9 mouse cellular contexts compared by ENCODE assay signal in the genomic region with DNA sequence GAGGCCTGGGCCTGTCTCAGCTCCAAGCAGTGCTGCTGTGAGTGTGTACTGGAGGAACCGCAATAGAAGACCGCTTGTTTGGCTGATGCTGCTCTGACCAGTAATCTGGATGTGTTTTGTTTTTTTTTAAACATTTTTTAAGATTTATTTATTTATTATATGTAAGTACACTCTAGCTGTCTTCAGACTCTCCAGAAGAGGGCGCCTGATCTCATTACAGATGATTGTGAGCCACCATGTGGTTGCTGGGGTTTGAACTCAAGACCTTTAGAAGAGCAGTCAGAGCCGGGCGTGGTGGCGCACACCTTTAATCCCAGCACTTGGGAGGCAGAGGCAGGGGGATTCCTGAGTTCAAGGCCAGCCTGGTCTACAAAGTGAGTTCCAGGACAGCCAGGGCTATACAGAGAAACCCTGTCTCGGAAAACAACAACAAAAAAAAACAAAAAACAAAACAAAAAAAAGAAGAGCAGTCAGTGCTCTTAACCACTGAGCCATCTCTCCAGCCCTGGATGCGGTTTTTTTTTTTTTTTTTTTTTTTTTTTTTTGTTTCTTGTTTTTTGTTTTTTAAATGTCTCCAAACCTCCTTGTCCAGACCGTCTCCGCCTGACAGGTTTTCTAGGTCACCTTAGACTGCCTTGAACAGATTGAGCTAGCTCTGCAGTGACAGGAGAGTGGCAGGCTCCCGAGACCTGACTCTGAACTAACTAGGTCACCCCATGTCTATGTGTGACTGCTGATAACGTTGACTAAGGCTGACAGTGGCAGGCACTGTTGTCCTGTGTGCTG. TPM values are rescaled to one million over a fixed set of nuclear protein-coding genes. Genes with fewer than 3 reads are reported as not detected.
A peak's percentile ranks its signal among the peaks of the same experiment; 100 is the strongest.
DNase-seq lines count a peak whose midpoint lies in the region; ATAC-seq lines count a peak whose summit lies in the region.
"Had no signal": no experiment of that assay in that cellular context is flagged by ENCODE, and none has a peak within 500 bp of the region (broad histone marks: within the 10 kb centered on the region; RNA-seq: fewer than 3 reads in every experiment).

No protein-coding gene starts in this region.

- DNase-seq in adrenal gland, postnatal 14 days: peak; percentile 64
- DNase-seq in adrenal gland, postnatal 25 days: no peak
- DNase-seq in kidney, postnatal 10 days: peak; percentile 41
- DNase-seq in kidney, adult 11 months: no peak
- DNase-seq in CD4-positive helper T cell, adult 2 months (ENCODE audit: low read depth, low spot score): peak; percentile 69
- peak; percentile 25 to 37 for DNase-seq in kidney, postnatal 4 days
- DNase-seq in layer of hippocampus, adult 9-11 months: no peak

- ATAC-seq in monocyte, adult 5-6 weeks (replicated peaks; ENCODE audit: insufficient number of reproducible peaks, low FRiP score, low TSS enrichment, poor library complexity, severe bottlenecking): no peak

RNA-seq across cellular contexts. Expression of a gene that starts 2.4 kb away (rescaled TPM):
- total RNA-seq in adrenal gland, postnatal 14 days (2021): 68.4 and 74.8 TPM in 2 replicates
- 80.3 and 81.7 TPM in 2 replicates for total RNA-seq in adrenal gland, postnatal 25 days (2021)
- total RNA-seq in monocyte, adult 5-6 weeks (2017): 3.2 to 7.3 TPM (median 4.8 TPM) in 3 replicates

RNA-seq across cellular contexts. Expression of a gene that starts 11.3 kb away (rescaled TPM):
- total RNA-seq in adrenal gland, postnatal 14 days (2021): 79.0 and 82.3 TPM in 2 replicates
- total RNA-seq in adrenal gland, postnatal 25 days (2021): 83.1 and 99.8 TPM in 2 replicates
- total RNA-seq in monocyte, adult 5-6 weeks (2017): 111 to 112 TPM (median 112 TPM) in 3 replicates

RNA-seq across cellular contexts. Expression of a gene that starts 22.9 kb away (rescaled TPM):
- not detected in 2 replicates for total RNA-seq in adrenal gland, postnatal 14 days (2021)
- total RNA-seq in adrenal gland, postnatal 25 days (2021): not detected in 2 replicates
- total RNA-seq in monocyte, adult 5-6 weeks (2017): not detected in 3 replicates
- total RNA-seq: layer of hippocampus, postnatal 25 days had no signal

RNA-seq across cellular contexts. Expression of a gene that starts 33.7 kb away (rescaled TPM):
- total RNA-seq in adrenal gland, postnatal 14 days (2021): 1.8 and 2.1 TPM in 2 replicates
- total RNA-seq in adrenal gland, postnatal 25 days (2021): 2.8 and 4.3 TPM in 2 replicates
- total RNA-seq in monocyte, adult 5-6 weeks (2017): not detected in 3 replicates

RNA-seq across cellular contexts. Expression of a gene that starts 48.5 kb away (rescaled TPM):
- 120 and 140 TPM in 2 replicates for total RNA-seq in adrenal gland, postnatal 14 days (2021)
- total RNA-seq in adrenal gland, postnatal 25 days (2021): 81.4 and 102 TPM in 2 replicates
- 37.3 to 62.6 TPM (median 61.9 TPM) in 3 replicates for total RNA-seq in monocyte, adult 5-6 weeks (2017)

Comparison
In these comparisons a context has a peak if more than half of its experiments do, and no peak if none do; other contexts are left out.
1. DNase-seq: peak in adrenal gland, postnatal 14 days (single experiment), kidney, postnatal 10 days (single experiment), CD4-positive helper T cell, adult 2 months (single experiment) and kidney, postnatal 4 days (2 of 2); none in adrenal gland, postnatal 25 days (single experiment), kidney, adult 11 months (single experiment) and layer of hippocampus, adult 9-11 months (single experiment).